Mouse (Mus musculus): ENCODE results near the gene Amph. TPM values are rescaled to one million over a fixed set of nuclear protein-coding genes. Genes with fewer than 3 reads are reported as not detected.
"Not testable (repeated sequence)": the region's sequence is repeated elsewhere in the genome, so short reads cannot be mapped to it uniquely, and the experiment has no call there.

Amph gene
- total and polyA plus RNA-seq, 3 experiments = 0.94 to 1.3 (median 1.1) TPM

GRCm38 (mm10) chr13:19113034-19113922 lies 165.3 kb downstream of the Amph start:
- Histone ChIP-seq H3K27me3 (ENCODE audit: control insufficient read depth, insufficient read depth, low read length) (no peaks in the 10 kb centered on the region), H3K9ac (ENCODE audit: low read depth, low read length) (no peak overlapping the region), H3K27ac (no peak overlapping the region), H3K4me3 (no peak overlapping the region), H3K79me2 (replicated peaks; ENCODE audit: control insufficient read depth, insufficient read depth, low read length) (no peaks in the 10 kb centered on the region), H3K4me1 (ENCODE audit: control insufficient read depth, insufficient read depth, low read length) (no peaks in the 10 kb centered on the region), H3K36me3 (ENCODE audit: control insufficient read depth, insufficient read depth, low read length) (no peaks in the 10 kb centered on the region)
- intact Hi-C loops (cut with DNase I) = no loop called here
- no peak for TF ChIP-seq EP300 (IDR thresholded peaks at IDR 0.05; ENCODE audit: insufficient read depth, low read depth, low read length)
- no peak for TF ChIP-seq POLR2A (IDR thresholded peaks at IDR 0.05; ENCODE audit: insufficient read depth, low read depth, low read length)
- TF ChIP-seq CTCF (IDR thresholded peaks at IDR 0.05) = no peak
- no peak for DNase-seq
- WGBS = 83% methylated on average over 14 of the region's 14 CpGs

GRCm38 (mm10) chr13:19114761-19115160 lies 166.8 kb downstream of the Amph start:
- DNase-seq; H3K4me1 ChIP-seq (ENCODE audit: control insufficient read depth, insufficient read depth, low read length); H3K79me2 ChIP-seq (replicated peaks; ENCODE audit: control insufficient read depth, insufficient read depth, low read length); H3K9ac ChIP-seq (ENCODE audit: low read depth, low read length); H3K27ac ChIP-seq; H3K4me3 ChIP-seq; H3K36me3 ChIP-seq (ENCODE audit: control insufficient read depth, insufficient read depth, low read length); intact Hi-C loops (cut with DNase I); H3K27me3 ChIP-seq (ENCODE audit: control insufficient read depth, insufficient read depth, low read length): not testable (repeated sequence)
- WGBS = 90% methylated on average over 8 of the region's 9 CpGs

- no peak for TF ChIP-seq CTCF (IDR thresholded peaks at IDR 0.05)
- TF ChIP-seq EP300 (IDR thresholded peaks at IDR 0.05; ENCODE audit: insufficient read depth, low read depth, low read length) = no peak
- TF ChIP-seq POLR2A (IDR thresholded peaks at IDR 0.05; ENCODE audit: insufficient read depth, low read depth, low read length) = no peak
- H3K79me2 ChIP-seq (replicated peaks; ENCODE audit: control insufficient read depth, insufficient read depth, low read length) = no peaks in the 10 kb centered on the region
- no peak overlapping the region for H3K9ac ChIP-seq (ENCODE audit: low read depth, low read length)
- no peaks in the 10 kb centered on the region for H3K36me3 ChIP-seq (ENCODE audit: control insufficient read depth, insufficient read depth, low read length)
- no peaks in the 10 kb centered on the region for H3K4me1 ChIP-seq (ENCODE audit: control insufficient read depth, insufficient read depth, low read length)
- WGBS = 45% methylated on average over 5 of the region's 5 CpGs
- intact Hi-C loops (cut with DNase I) = no loop called here
- DNase-seq = no peak
- no peaks in the 10 kb centered on the region for H3K27me3 ChIP-seq (ENCODE audit: control insufficient read depth, insufficient read depth, low read length)
- no peak overlapping the region for H3K27ac ChIP-seq
- H3K4me3 ChIP-seq = no peak overlapping the region
These were observed 179.0 kb downstream of the Amph start for GRCm38 (mm10) chr13:19126912-19127552.

- Histone ChIP-seq H3K27ac (no peak overlapping the region), H3K4me1 (ENCODE audit: control insufficient read depth, insufficient read depth, low read length) (no peaks in the 10 kb centered on the region), H3K79me2 (replicated peaks; ENCODE audit: control insufficient read depth, insufficient read depth, low read length) (no peaks in the 10 kb centered on the region), H3K9ac (ENCODE audit: low read depth, low read length) (no peak overlapping the region), H3K4me3 (no peak overlapping the region), H3K27me3 (ENCODE audit: control insufficient read depth, insufficient read depth, low read length) (no peaks in the 10 kb centered on the region), H3K36me3 (ENCODE audit: control insufficient read depth, insufficient read depth, low read length) (no peaks in the 10 kb centered on the region)
- 24% methylated on average over 4 of the region's 4 CpGs for WGBS
- intact Hi-C loops (cut with DNase I) = loop anchor here (10.0 kb wide), 1 partner anchor 269 kb away; no protein-coding TSS in a partner anchor
- no peak for DNase-seq
- peak; percentile 71 for TF ChIP-seq CTCF (IDR thresholded peaks at IDR 0.05)
- no peak for TF ChIP-seq POLR2A (IDR thresholded peaks at IDR 0.05; ENCODE audit: insufficient read depth, low read depth, low read length)
These were observed 185.8 kb downstream of the Amph start for GRCm38 (mm10) chr13:19133833-19134232.

- intact Hi-C loops (cut with DNase I) = loop anchor here (10.0 kb wide), 1 partner anchor 272 kb away; no protein-coding TSS in a partner anchor
- Histone ChIP-seq H3K4me1 (ENCODE audit: control insufficient read depth, insufficient read depth, low read length) (no peaks in the 10 kb centered on the region), H3K79me2 (replicated peaks; ENCODE audit: control insufficient read depth, insufficient read depth, low read length) (no peaks in the 10 kb centered on the region), H3K9ac (ENCODE audit: low read depth, low read length) (no peak overlapping the region), H3K27ac (no peak overlapping the region), H3K36me3 (ENCODE audit: control insufficient read depth, insufficient read depth, low read length) (no peaks in the 10 kb centered on the region), H3K27me3 (ENCODE audit: control insufficient read depth, insufficient read depth, low read length) (no peaks in the 10 kb centered on the region), H3K4me3 (no peak overlapping the region)
- no peak for TF ChIP-seq EP300 (IDR thresholded peaks at IDR 0.05; ENCODE audit: insufficient read depth, low read depth, low read length)
- TF ChIP-seq POLR2A (IDR thresholded peaks at IDR 0.05; ENCODE audit: insufficient read depth, low read depth, low read length) = no peak
- no peak for TF ChIP-seq CTCF (IDR thresholded peaks at IDR 0.05)
- no peak for DNase-seq
- WGBS = 74% methylated on average over 7 of the region's 7 CpGs
These were observed 189.2 kb downstream of the Amph start for GRCm38 (mm10) chr13:19137212-19137611.

- TF ChIP-seq EP300 (IDR thresholded peaks at IDR 0.05; ENCODE audit: insufficient read depth, low read depth, low read length) (no peak), CTCF (IDR thresholded peaks at IDR 0.05) (no peak), POLR2A (IDR thresholded peaks at IDR 0.05; ENCODE audit: insufficient read depth, low read depth, low read length) (no peak)
- Histone ChIP-seq H3K36me3 (ENCODE audit: control insufficient read depth, insufficient read depth, low read length) (no peaks in the 10 kb centered on the region), H3K27me3 (ENCODE audit: control insufficient read depth, insufficient read depth, low read length) (no peaks in the 10 kb centered on the region), H3K4me1 (ENCODE audit: control insufficient read depth, insufficient read depth, low read length) (no peaks in the 10 kb centered on the region), H3K27ac (no peak overlapping the region), H3K79me2 (replicated peaks; ENCODE audit: control insufficient read depth, insufficient read depth, low read length) (no peaks in the 10 kb centered on the region), H3K9ac (ENCODE audit: low read depth, low read length) (no peak overlapping the region), H3K4me3 (no peak overlapping the region)
- intact Hi-C loops (cut with DNase I) = loop anchor here (10.0 kb wide), 1 partner anchor 273 kb away; no protein-coding TSS in a partner anchor
- DNase-seq = no peak
- WGBS = 61% methylated on average over 5 of the region's 5 CpGs
These were observed 189.9 kb downstream of the Amph start for GRCm38 (mm10) chr13:19137932-19138331.
